Mouse (Mus musculus): ENCODE data around the gene Rsph9. TPM values are rescaled to one million over a fixed set of nuclear protein-coding genes. Genes with fewer than 3 reads are reported as not detected.

Rsph9 gene
- polyA plus RNA-seq, 1 experiment from 2014 or later: 51.9 TPM

- Histone ChIP-seq H3K4me3 (peak overlapping the region; percentile 90), H3K36me3 (replicated peaks) (peaks cover 21% of the 10 kb centered on the region), H3K4me2 (peak overlapping the region; percentile 65), H3K9ac (peak overlapping the region; percentile 85), H3K4me1 (peaks cover 26% of the 10 kb centered on the region), H3K27me3 (replicated peaks) (no peaks in the 10 kb centered on the region), H3K27ac (peak overlapping the region; percentile 80; the same call in 1 of the 2 replicates), H3K9me3 (no peaks in the 10 kb centered on the region)
- no peak for ATAC-seq (replicated peaks)
- 47% methylated on average over 9 of the region's 9 CpGs for WGBS
Measured at GRCm38 (mm10) chr17:46161710-46162109, 17.7 kb upstream of the Rsph9 start.

- Histone ChIP-seq H3K4me2 (peak overlapping the region; percentile 65), H3K4me1 (peaks cover 26% of the 10 kb centered on the region), H3K4me3 (peak overlapping the region; percentile 90), H3K27ac (peak overlapping the region; percentile 80), H3K9me3 (no peaks in the 10 kb centered on the region), H3K36me3 (replicated peaks) (peaks cover 16% of the 10 kb centered on the region), H3K27me3 (replicated peaks) (no peaks in the 10 kb centered on the region), H3K9ac (peak overlapping the region; percentile 85)
- WGBS: 0% methylated on average over 19 of the region's 19 CpGs
- peak; percentile 52 for ATAC-seq (replicated peaks)
Measured at GRCm38 (mm10) chr17:46161179-46161578, 17.2 kb upstream of the Rsph9 start.

GRCm38 (mm10) chr17:46160686-46161085 is 16.7 kb upstream of the Rsph9 start, which contains the start of gene Gtpbp2:
Gene Gtpbp2 (plus strand): TSS chr17:46161032.
- Histone ChIP-seq H3K4me3 (peak within 1 kb of the TSS; percentile 90), H3K27me3 (replicated peaks) (no peaks in the 10 kb centered on the region), H3K4me1 (peaks cover 26% of the 10 kb centered on the region), H3K27ac (peak within 1 kb of the TSS; percentile 80), H3K36me3 (replicated peaks) (peaks cover 11% of the 10 kb centered on the region), H3K4me2 (peak within 1 kb of the TSS; percentile 65), H3K9me3 (no peaks in the 10 kb centered on the region), H3K9ac (peak within 1 kb of the TSS; percentile 85)
- WGBS: under 1% methylated on average over 22 of the region's 23 CpGs
- peak; percentile 96 for ATAC-seq (replicated peaks)

- peak overlapping the region; percentile 85 for H3K9ac ChIP-seq
- no peaks in the 10 kb centered on the region for H3K9me3 ChIP-seq
- peak overlapping the region; percentile 65 for H3K4me2 ChIP-seq
- peak; percentile 58 for ATAC-seq (replicated peaks)
- no peaks in the 10 kb centered on the region for H3K27me3 ChIP-seq (replicated peaks)
- under 1% methylated on average over 16 of the region's 16 CpGs for WGBS
- H3K4me3 ChIP-seq: peak overlapping the region; percentile 90
- peak overlapping the region; percentile 73 for H3K27ac ChIP-seq
- H3K4me1 ChIP-seq: peaks cover 26% of the 10 kb centered on the region
- H3K36me3 ChIP-seq (replicated peaks): peaks cover 6% of the 10 kb centered on the region; the same call in 1 of the 2 replicates
Measured at GRCm38 (mm10) chr17:46160090-46160662, 16.2 kb upstream of the Rsph9 start.

- Histone ChIP-seq H3K4me3 (no peak overlapping the region), H3K36me3 (replicated peaks) (no peaks in the 10 kb centered on the region), H3K9me3 (no peaks in the 10 kb centered on the region), H3K9ac (no peak overlapping the region), H3K27ac (no peak overlapping the region), H3K4me2 (peak overlapping the region; percentile 65; the same call in 1 of the 2 replicates), H3K4me1 (peaks cover 26% of the 10 kb centered on the region), H3K27me3 (replicated peaks) (no peaks in the 10 kb centered on the region)
- WGBS: 59% methylated on average over 2 of the region's 2 CpGs
- no peak for ATAC-seq (replicated peaks)
Measured at GRCm38 (mm10) chr17:46159236-46159635, 15.2 kb upstream of the Rsph9 start.

GRCm38 (mm10) chr17:46157131-46157530 is 13.1 kb upstream of the Rsph9 start:
- H3K9ac ChIP-seq: no peak overlapping the region
- WGBS: 84% methylated on average over 8 of the region's 8 CpGs
- no peak overlapping the region for H3K4me2 ChIP-seq
- no peak overlapping the region for H3K27ac ChIP-seq
- H3K36me3 ChIP-seq (replicated peaks): no peaks in the 10 kb centered on the region
- H3K4me1 ChIP-seq: peaks cover 25% of the 10 kb centered on the region
- H3K27me3 ChIP-seq (replicated peaks): no peaks in the 10 kb centered on the region
- H3K9me3 ChIP-seq: no peaks in the 10 kb centered on the region
- no peak for ATAC-seq (replicated peaks)
- no peak overlapping the region for H3K4me3 ChIP-seq

GRCm38 (mm10) chr17:46156680-46157079 is 12.7 kb upstream of the Rsph9 start:
- no peak for ATAC-seq (replicated peaks)
- no peak overlapping the region for H3K27ac ChIP-seq
- peaks cover 21% of the 10 kb centered on the region for H3K4me1 ChIP-seq
- WGBS: 90% methylated on average over 5 of the region's 5 CpGs
- H3K4me2 ChIP-seq: no peak overlapping the region
- H3K9ac ChIP-seq: no peak overlapping the region
- no peak overlapping the region for H3K4me3 ChIP-seq
- H3K27me3 ChIP-seq (replicated peaks): no peaks in the 10 kb centered on the region
- H3K36me3 ChIP-seq (replicated peaks): no peaks in the 10 kb centered on the region
- no peaks in the 10 kb centered on the region for H3K9me3 ChIP-seq

- H3K4me1 ChIP-seq: peaks cover 10% of the 10 kb centered on the region
- H3K27me3 ChIP-seq (replicated peaks): no peaks in the 10 kb centered on the region
- H3K36me3 ChIP-seq (replicated peaks): no peaks in the 10 kb centered on the region
- no peak for ATAC-seq (replicated peaks)
- H3K4me2 ChIP-seq: no peak overlapping the region
- H3K4me3 ChIP-seq: no peak overlapping the region
- no peak overlapping the region for H3K9ac ChIP-seq
- H3K27ac ChIP-seq: no peak overlapping the region
- no peaks in the 10 kb centered on the region for H3K9me3 ChIP-seq
- WGBS: 88% methylated on average over 3 of the region's 3 CpGs
Measured at GRCm38 (mm10) chr17:46154336-46154735, 10.3 kb upstream of the Rsph9 start.

GRCm38 (mm10) chr17:46152847-46153782 is 9.1 kb upstream of the Rsph9 start, which contains the start of gene Mad2l1bp:
Gene Mad2l1bp (minus strand): TSS chr17:46153553.
- peak; percentile 92 for ATAC-seq (replicated peaks)
- Histone ChIP-seq H3K4me2 (peak within 1 kb of the TSS; percentile 89), H3K27ac (peak within 1 kb of the TSS; percentile 61), H3K4me3 (peak within 1 kb of the TSS; percentile 51), H3K36me3 (replicated peaks) (peaks cover under 1% of the 10 kb centered on the region; the same call in 1 of the 2 replicates), H3K4me1 (peaks cover 10% of the 10 kb centered on the region), H3K9me3 (no peaks in the 10 kb centered on the region), H3K27me3 (replicated peaks) (no peaks in the 10 kb centered on the region), H3K9ac (peak within 1 kb of the TSS; percentile 54)
- WGBS: 8% methylated on average over 33 of the region's 33 CpGs

GRCm38 (mm10) chr17:46139872-46140271 is 4.1 kb downstream of the Rsph9 start:
- 95% methylated on average over 3 of the region's 3 CpGs for WGBS
- H3K4me1 ChIP-seq: peaks cover 14% of the 10 kb centered on the region; the same call in 1 of the 2 replicates
- H3K27me3 ChIP-seq (replicated peaks): no peaks in the 10 kb centered on the region
- no peak for ATAC-seq (replicated peaks)
- no peaks in the 10 kb centered on the region for H3K36me3 ChIP-seq (replicated peaks)
- H3K9ac ChIP-seq: no peak overlapping the region
- no peak overlapping the region for H3K4me2 ChIP-seq
- no peaks in the 10 kb centered on the region for H3K9me3 ChIP-seq
- H3K4me3 ChIP-seq: no peak overlapping the region
- no peak overlapping the region for H3K27ac ChIP-seq

GRCm38 (mm10) chr17:46138563-46139236 is 5.3 kb downstream of the Rsph9 start:
- no peaks in the 10 kb centered on the region for H3K36me3 ChIP-seq (replicated peaks)
- no peaks in the 10 kb centered on the region for H3K27me3 ChIP-seq (replicated peaks)
- no peak overlapping the region for H3K9ac ChIP-seq
- H3K27ac ChIP-seq: no peak overlapping the region
- 84% methylated on average over 8 of the region's 8 CpGs for WGBS
- H3K4me3 ChIP-seq: no peak overlapping the region
- peaks cover 6% of the 10 kb centered on the region; the same call in 1 of the 2 replicates for H3K4me1 ChIP-seq
- H3K9me3 ChIP-seq: no peaks in the 10 kb centered on the region
- H3K4me2 ChIP-seq: no peak overlapping the region
- ATAC-seq (replicated peaks): no peak

- H3K4me3 ChIP-seq: no peak overlapping the region
- H3K27me3 ChIP-seq (replicated peaks): no peaks in the 10 kb centered on the region
- no peaks in the 10 kb centered on the region for H3K9me3 ChIP-seq
- ATAC-seq (replicated peaks): no peak
- WGBS: 75% methylated on average over 8 of the region's 8 CpGs
- H3K4me1 ChIP-seq: peaks cover 5% of the 10 kb centered on the region; the same call in 1 of the 2 replicates
- no peak overlapping the region for H3K4me2 ChIP-seq
- H3K27ac ChIP-seq: no peak overlapping the region
- peaks cover 17% of the 10 kb centered on the region for H3K36me3 ChIP-seq (replicated peaks)
- no peak overlapping the region for H3K9ac ChIP-seq
Measured at GRCm38 (mm10) chr17:46132862-46133261, 11.2 kb downstream of the Rsph9 start.

Measured in midbrain, embryonic 15.5 days (tissue).